Comparison of ENCODE assay signal across 22 mouse cellular contexts in genomic region chr16:42277713-42278112, GRCm38 (mm10).
"Had no signal": no experiment of that assay in that cellular context is flagged by ENCODE, and none has a peak within 500 bp of the region (broad histone marks: within the 10 kb centered on the region; RNA-seq: fewer than 3 reads in every experiment).

No protein-coding gene starts in this region.

- ATAC-seq: hindbrain, postnatal 0 days; liver, embryonic 12.5 days had no signal

- H3K9me3 ChIP-seq: heart, embryonic 13.5 days; heart, embryonic 15.5 days; limb, embryonic 13.5 days; limb, embryonic 15.5 days; liver, embryonic 12.5 days had no signal

- H3K36me3 ChIP-seq: heart, embryonic 13.5 days; heart, embryonic 15.5 days; limb, embryonic 13.5 days; limb, embryonic 15.5 days; liver, embryonic 12.5 days had no signal

- H3K4me3 ChIP-seq: heart, adult 2 months; heart, embryonic 13.5 days; heart, embryonic 15.5 days; limb, embryonic 13.5 days; limb, embryonic 15.5 days; liver, embryonic 12.5 days had no signal

- H3K27me3 ChIP-seq: heart, embryonic 13.5 days; heart, embryonic 15.5 days; limb, embryonic 13.5 days; limb, embryonic 15.5 days; liver, embryonic 12.5 days had no signal

- H3K9ac ChIP-seq: heart, embryonic 13.5 days; heart, embryonic 15.5 days; limb, embryonic 13.5 days; limb, embryonic 15.5 days; liver, embryonic 12.5 days; liver, embryonic 14.5 days had no signal

- DNase-seq: gastrocnemius, postnatal 14 days; gastrocnemius, postnatal 36 days; heart, adult 11 months; heart, adult 2 months; heart, postnatal 14 days; heart, postnatal 36 days; kidney, adult 11 months; kidney, adult 8-10 months; kidney, postnatal 10 days; kidney, postnatal 25 days; kidney, postnatal 4 days; layer of hippocampus, adult 9-11 months; layer of hippocampus, postnatal 36 days; left cerebral cortex, postnatal 4 days had no signal

- H3K4me2 ChIP-seq: heart, embryonic 11.5 days; heart, embryonic 13.5 days; heart, embryonic 15.5 days; limb, embryonic 13.5 days; limb, embryonic 15.5 days; liver, embryonic 12.5 days had no signal

- H3K4me1 ChIP-seq: heart, embryonic 15.5 days; limb, embryonic 13.5 days; limb, embryonic 15.5 days; liver, embryonic 12.5 days had no signal

- H3K27ac ChIP-seq: heart, adult 2 months; heart, embryonic 13.5 days; heart, embryonic 15.5 days; hindbrain, postnatal 0 days; limb, embryonic 13.5 days; limb, embryonic 15.5 days; liver, embryonic 12.5 days; liver, embryonic 14.5 days had no signal
